Mouse (Mus musculus) left cerebral cortex, postnatal 36 days (tissue): ENCODE data around the gene Iqch. TPM values are rescaled to one million over a fixed set of nuclear protein-coding genes. Genes with fewer than 3 reads are reported as not detected.

Experiments used
- DNase-seq, 2 experiments: peaks; one replicate each; pipeline ENCODE4 v3.0.0; 2021 to 2022; ENCODE audit warnings: low spot score in 2 of 2, mixed read lengths in 1 of 2
- intact Hi-C: fragments of 180-260 bp; cut with DNase I; formaldehyde crosslinking; loops from one replicate; pipeline ENCODE4 v1.15.1; 2025
- total RNA-seq, 2 experiments: library from RNA; stranded (reverse); gene quantifications; 2 replicates each; pipeline ENCODE4 v1.2.3; 2021

The Iqch gene
- under 1 TPM in 1 of 2 experiments, not detected in 1; 0.14 TPM for total RNA-seq

DNA sequence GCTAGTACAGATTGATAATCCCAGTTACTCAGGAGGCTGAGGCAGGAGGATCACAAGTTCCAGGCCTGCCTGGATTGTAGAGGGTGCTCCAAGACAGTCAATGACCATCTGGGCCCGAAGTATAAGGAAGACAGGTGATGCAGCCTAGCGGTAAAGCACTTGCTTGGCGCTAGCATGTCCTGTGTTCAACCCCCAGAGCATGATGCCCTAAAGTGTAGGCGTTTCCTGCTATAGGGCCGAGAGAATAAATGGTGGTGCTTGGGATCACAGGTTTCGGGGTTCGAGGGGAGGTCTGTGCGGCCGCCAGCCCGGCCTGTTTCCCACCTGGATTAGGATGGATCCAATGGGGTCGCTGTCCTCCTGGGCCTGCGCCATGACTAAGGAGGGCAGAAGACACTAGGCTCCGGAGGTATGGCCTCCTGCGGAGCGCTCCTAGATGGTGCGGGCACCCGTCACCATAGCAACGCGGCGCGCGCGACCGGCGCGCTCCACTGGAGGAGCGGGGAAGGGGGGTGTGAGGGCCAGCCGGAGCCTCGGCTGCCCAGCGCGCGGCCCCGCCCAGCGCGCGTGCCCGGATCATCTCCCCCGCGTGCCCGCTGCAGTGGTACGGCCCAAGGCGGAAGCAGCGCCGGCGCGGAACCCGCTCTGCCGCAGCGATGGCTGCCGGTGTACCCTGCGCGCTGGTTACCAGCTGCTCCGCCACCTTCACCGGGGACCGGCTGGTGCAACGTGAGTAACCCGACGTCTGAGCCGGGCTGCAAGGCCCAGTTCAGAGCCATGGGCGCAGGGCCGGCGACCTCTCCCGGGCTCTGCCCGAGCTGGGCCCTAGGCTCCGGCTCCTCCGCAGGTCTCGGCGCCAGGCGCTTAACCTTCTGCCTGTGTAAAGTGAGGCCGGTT, at the start of gene Iqch, which contains the start of gene Aagab:
Gene Iqch, minus strand, starts transcription at position 451 of the 897 bp plus-strand sequence.
Gene Aagab, plus strand, starts transcription at position 618 of the 897 bp plus-strand sequence.
- DNase-seq, result peak; percentile 97 to 98
- intact Hi-C loops, result loop anchor here (5.0 kb wide), 1 partner anchor 465 kb away; no protein-coding TSS in a partner anchor

DNA sequence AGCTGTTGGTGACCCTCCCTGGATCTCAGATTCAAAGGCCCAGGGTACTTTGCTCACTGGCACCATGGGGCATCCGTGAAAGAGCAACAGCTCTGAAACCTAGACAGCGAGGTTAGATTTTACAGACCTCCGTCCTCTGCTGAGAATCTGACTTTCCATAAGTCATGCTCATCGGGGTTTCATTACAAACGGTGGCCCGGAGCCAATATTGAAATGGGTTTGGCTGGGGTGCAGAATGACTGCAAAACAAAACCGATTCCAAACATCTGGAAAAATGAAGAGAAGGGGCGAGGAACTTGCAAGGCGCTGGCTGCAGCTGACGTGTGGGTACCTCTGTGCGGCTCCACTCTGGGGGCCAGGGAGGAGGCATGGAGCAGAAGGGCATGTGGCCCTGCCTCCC, 49.3 kb upstream of the Iqch start:
- no peak for DNase-seq
- intact Hi-C loops, result no loop called here

DNA sequence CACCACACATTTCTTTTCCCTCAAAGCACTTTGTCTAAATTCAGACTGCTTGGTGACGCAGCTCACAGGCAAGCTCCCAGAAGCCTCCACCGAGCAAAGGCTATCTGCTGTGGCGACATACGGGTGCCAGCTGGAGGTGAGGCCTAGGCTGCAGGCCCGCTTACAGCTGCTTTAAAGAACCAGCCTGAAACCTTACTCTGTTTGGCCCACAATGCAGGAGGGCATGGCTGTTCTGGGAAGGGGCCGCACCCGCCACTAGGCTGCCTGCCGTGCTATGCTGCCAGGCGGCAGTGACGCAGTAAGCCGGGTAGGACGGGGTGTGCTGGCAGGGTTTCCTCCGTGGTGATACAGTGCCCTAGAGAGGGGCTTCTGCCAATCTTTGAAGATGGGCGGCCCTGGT, 48.6 kb upstream of the Iqch start:
- intact Hi-C loops, result no loop called here
- peak in 1 of 2 experiments; percentile 55 for DNase-seq

GRCm38 (mm10) chr9:63649841-63650545, 47.7 kb upstream of the Iqch start:
- intact Hi-C loops, result no loop called here
- no peak for DNase-seq

DNA sequence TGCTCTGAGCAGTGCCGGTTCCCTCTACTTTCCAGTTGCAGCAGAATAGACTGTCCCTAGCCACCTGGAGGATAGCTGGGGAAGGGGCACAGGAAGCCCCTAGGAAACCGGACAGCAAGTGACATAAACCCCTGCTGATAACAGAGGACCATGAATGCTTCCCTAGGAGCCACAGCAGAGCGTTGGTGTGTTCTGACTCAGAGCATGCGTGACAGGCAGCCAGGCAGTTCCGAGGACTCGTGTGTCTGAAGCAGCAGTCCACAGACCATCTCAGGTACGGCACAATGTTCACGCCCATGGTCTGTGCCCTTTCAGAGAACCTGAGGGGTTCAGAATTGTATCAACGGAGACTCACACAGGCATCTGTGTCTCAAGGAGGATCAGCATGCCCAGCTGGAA, 46.2 kb upstream of the Iqch start:
- peak in 1 of 2 experiments; percentile 68 for DNase-seq
- intact Hi-C loops, result no loop called here

DNA sequence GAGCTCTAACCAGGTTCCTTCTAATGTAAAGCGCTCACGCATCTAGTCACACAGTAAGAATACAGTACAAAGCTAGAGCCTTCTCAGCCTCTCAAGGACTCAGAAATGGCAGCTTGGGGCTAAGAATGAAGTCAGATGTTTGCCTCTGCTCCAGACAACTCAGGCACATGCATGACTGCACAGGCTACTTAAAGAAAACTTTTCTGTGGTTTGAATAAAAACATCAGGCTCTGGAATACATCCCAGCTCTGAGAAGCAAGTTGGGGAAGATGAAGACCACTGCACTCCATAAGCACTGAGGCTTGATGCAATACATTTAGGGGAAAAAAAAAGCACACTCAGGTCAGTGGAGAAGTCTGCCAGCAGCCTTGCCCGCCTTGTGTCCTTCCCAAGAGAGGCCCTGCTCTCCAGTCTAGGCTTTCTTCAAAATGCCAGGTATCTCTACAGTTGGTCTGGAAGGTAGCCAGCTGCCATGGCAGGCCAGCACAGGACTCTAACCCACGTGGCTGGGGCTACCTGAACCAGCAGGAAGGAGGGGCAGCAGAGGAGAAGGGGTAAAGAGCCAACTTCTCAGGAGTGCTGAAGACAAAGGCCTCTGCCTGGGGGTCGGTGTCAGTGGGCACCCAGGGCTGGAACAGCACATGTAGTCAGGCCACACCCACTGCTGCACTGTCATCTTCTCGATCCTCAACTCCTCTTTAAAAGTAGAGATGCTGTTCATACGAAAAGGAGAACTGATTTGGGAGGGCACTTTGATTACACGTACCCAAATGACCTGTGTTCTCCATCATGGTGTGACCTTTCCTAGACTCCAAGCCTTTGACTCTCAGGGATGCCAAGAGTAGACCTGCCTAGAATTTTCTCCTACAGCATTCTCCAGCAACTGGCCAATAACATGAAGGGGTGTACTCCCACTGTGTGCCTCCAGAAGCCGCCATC, 45.6 kb upstream of the Iqch start:
- DNase-seq, result no peak
- intact Hi-C loops, result no loop called here

- no peak for DNase-seq
- intact Hi-C loops, result no loop called here
Measured at GRCm38 (mm10) chr9:63645084-63645483, 42.8 kb upstream of the Iqch start.

GRCm38 (mm10) chr9:63644011-63644410, 41.7 kb upstream of the Iqch start:
- no peak for DNase-seq
- intact Hi-C loops, result no loop called here

DNA sequence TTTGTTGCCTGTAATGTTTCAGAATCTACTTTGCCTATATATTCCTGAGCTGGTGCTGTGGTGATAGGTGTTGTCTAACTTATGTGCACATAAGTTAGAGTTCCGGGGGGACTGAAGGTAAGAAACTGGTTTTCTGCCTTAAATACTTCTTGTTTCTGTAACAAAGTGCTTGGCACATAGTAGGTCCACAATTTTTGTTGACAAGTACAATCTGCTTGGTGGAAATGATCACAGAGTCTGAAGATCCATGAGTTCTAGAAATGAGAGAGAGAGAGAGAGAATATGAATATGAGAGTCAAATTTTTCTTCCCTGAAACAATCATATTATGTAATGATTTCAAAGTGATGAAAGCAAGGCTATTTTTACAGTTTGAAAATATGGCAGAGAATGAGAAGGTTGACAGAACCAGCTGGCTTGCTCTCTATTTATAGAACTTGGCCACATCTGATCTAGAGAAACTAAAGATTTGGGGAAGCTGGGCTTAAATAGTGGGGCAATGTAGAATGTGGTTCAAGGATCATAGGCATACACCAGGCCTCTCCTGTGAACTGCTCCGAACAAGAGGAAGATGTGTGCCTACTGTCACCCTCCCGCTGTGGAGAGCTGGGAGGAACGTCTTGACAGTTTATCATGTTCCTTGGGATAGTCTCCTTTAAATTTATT, 39.8 kb upstream of the Iqch start:
- no peak for DNase-seq
- intact Hi-C loops, result no loop called here

DNA sequence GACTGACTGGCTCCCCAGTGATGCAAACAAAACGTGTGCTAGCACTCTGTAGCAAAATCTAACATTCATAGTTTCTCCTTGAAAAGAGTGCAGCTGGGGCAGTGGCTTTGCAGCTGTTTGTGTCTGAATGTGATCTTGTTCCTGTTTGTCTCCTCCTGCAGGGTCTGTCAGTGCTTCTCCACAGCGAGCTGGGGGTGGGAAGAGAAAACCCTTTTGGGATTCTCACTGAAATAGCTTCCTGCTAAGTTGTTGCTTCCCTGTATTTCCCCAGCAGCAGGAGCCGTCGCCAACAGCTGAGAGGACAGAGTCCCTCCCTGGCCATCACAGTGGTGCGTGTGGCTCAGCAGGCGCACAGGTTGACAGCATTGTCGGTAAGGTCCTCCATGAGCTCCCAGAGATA, 33.8 kb upstream of the Iqch start:
- peak in 1 of 2 experiments; percentile 49 for DNase-seq
- intact Hi-C loops, result no loop called here

GRCm38 (mm10) chr9:63633334-63633733, 31.0 kb upstream of the Iqch start:
- intact Hi-C loops, result loop anchor here (5.0 kb wide), 1 partner anchor 209 kb away; no protein-coding TSS in a partner anchor

GRCm38 (mm10) chr9:63632924-63633323, 30.6 kb upstream of the Iqch start:
- DNase-seq, result peak; percentile 74 to 77
- intact Hi-C loops, result loop anchor here (5.0 kb wide), 1 partner anchor 209 kb away; no protein-coding TSS in a partner anchor

More at GRCm38 (mm10) chr9:63633334-63633733, 31.0 kb upstream of the Iqch start:
- DNase-seq, result no peak

GRCm38 (mm10) chr9:63632045-63632444, 29.8 kb upstream of the Iqch start:
- no peak for DNase-seq
- intact Hi-C loops, result loop anchor here (5.0 kb wide), 1 partner anchor 210 kb away; no protein-coding TSS in a partner anchor

DNA sequence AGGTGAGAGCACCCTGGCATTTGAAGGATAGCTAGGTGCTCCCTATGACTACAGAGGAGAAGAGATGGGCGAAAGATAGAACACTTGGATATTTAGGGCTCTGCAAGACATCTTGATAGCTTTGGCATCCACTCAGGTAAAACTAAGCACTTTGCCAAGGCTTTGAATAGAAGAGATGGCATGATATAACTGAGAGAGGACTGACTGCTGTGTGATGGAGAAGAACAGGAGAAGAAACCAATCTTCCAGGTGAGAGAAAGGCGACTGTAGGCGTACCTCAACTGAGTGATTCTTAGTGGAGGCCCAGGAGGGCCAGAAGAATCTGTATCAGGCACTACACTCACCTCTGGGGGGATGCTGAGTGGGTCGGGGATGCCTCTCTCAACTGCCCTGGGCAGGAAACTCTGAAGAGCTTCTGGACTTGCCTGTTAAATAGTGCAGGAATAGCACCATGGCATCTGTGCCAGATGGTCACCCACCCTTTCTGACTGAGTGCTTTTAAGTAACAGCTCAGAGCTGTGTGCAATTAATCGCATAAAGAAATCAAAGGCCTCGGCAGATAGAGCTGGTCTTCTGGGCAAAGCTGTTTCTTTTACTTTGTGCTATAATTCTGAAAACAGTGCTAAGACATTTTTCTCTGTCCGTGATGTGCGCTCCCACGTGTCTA, 22.9 kb upstream of the Iqch start:
- intact Hi-C loops, result no loop called here
- no peak for DNase-seq

- intact Hi-C loops, result no loop called here
- DNase-seq, result no peak
Measured at GRCm38 (mm10) chr9:63623895-63624569, 21.7 kb upstream of the Iqch start.

DNA sequence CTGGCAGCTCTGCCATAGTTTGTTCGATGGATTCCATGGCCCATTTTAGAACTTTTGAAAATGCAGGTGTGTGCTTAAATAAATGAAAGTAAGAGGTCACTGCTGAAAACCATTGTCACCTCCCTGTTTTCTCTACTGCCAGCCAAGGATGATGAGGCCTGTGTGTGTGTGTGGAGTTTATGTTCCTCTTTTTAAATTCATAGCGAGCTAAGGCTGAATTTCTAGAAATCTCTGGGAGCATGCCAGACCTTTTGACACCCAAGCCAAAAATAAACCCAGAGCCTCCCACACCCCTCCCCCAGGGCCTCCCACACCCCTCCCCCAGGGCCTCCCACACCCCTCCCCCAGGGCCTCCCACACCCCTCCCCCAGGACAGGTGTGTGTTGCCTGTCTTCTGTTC, 15.7 kb upstream of the Iqch start:
- intact Hi-C loops, result no loop called here
- DNase-seq, result no peak

DNA sequence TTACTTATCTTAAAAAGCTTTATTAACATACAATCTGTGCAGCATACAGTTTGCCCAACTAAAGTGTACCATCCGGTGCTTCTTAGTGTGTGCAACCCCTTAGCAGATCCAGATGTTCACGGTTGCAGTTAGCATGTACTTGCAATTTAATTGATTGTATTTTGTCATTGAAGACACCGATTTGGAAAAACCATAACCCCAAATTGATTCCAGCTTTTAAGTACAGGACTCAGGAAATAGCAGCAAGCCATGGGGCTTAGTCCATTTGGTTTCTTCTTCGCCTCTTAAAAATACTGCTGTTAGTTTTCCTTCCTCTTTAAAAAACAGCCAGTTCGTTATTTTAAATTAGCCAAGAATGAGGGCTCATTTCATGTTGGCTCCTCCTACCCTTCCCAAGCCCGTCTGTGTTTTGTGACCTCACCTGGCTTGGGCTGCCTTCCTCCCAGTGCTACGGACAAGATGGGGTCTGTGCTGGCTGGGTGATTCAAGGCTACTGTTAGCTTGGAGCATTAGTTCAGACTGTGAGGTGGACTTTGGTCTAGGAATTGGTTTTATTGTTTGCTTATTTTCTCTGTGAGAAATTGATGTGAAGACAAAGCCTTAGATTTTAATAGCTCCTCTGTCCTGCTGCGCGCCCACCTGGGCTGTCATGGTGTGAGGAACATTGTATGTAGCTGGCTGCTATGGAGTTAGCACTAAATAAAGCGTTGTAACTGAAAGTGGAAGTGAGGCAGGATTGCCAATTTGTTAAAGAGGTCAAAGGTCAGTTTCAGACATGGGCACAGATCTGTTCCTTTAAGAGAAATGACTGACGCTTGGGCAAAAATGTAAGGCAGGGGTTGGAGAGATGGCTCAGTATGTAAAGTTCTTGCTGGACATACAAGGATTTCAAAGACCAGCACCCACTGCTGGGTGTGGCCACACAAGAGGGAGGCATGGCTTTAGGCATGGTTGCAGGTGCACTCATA, 12.0 kb upstream of the Iqch start:
- intact Hi-C loops, result no loop called here
- DNase-seq, result no peak
